In the genomic region with DNA sequence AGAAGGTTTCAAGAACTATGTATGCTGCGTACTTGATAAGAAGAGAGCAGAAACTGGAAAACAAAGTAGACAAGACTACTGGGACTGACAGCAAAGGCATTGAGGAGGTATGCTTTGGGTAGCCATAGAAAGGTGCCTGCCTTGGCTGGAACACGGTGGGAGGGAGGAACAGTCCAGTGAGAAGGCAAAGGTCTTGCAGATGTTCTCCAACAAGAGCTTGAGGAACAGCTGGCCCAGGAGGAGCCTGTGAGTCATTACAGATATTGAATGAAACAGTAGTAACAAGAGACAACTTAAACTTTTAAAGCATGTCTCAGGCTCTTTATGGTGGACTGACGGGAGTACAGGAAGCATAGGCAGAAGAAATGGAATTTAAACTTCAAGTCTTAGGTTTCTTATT, we compare ENCODE assay signal across 22 mouse cellular contexts.
"Had no signal": no experiment of that assay in that cellular context is flagged by ENCODE, and none has a peak within 500 bp of the region (broad histone marks: within the 10 kb centered on the region; RNA-seq: fewer than 3 reads in every experiment).

No protein-coding gene starts in this region.

- H3K27ac ChIP-seq: heart, embryonic 10.5 days; heart, embryonic 13.5 days; heart, embryonic 15.5 days; hindbrain, postnatal 0 days; kidney, embryonic 15.5 days; kidney, postnatal 0 days; limb, embryonic 13.5 days; limb, embryonic 15.5 days; liver, embryonic 12.5 days; liver, embryonic 14.5 days had no signal

- H3K9me3 ChIP-seq: heart, embryonic 10.5 days; heart, embryonic 13.5 days; heart, embryonic 15.5 days; kidney, embryonic 15.5 days; limb, embryonic 13.5 days; limb, embryonic 15.5 days; liver, embryonic 12.5 days had no signal

- H3K9ac ChIP-seq: forebrain, postnatal 0 days; heart, embryonic 13.5 days; heart, embryonic 15.5 days; kidney, embryonic 15.5 days; limb, embryonic 13.5 days; limb, embryonic 15.5 days; liver, embryonic 12.5 days; liver, embryonic 14.5 days had no signal

- DNase-seq: forebrain, postnatal 0 days; gastrocnemius, postnatal 14 days; gastrocnemius, postnatal 36 days; heart, postnatal 14 days; heart, postnatal 36 days; kidney, adult 11 months; kidney, adult 2 months; kidney, postnatal 14 days; kidney, postnatal 36 days; layer of hippocampus, adult 9-11 months; layer of hippocampus, postnatal 36 days had no signal

- ATAC-seq: forebrain, postnatal 0 days; intestine, embryonic 16.5 days; liver, embryonic 12.5 days had no signal

- H3K4me3 ChIP-seq: heart, embryonic 10.5 days; heart, embryonic 13.5 days; heart, embryonic 15.5 days; kidney, embryonic 15.5 days; limb, embryonic 13.5 days; limb, embryonic 15.5 days; liver, embryonic 12.5 days had no signal

- H3K36me3 ChIP-seq: heart, embryonic 10.5 days; heart, embryonic 13.5 days; heart, embryonic 15.5 days; kidney, embryonic 15.5 days; limb, embryonic 13.5 days; limb, embryonic 15.5 days; liver, embryonic 12.5 days had no signal

- H3K4me2 ChIP-seq: heart, embryonic 13.5 days; heart, embryonic 15.5 days; kidney, embryonic 15.5 days; limb, embryonic 13.5 days; limb, embryonic 15.5 days; liver, embryonic 12.5 days had no signal

- H3K27me3 ChIP-seq: heart, embryonic 13.5 days; heart, embryonic 15.5 days; kidney, embryonic 15.5 days; limb, embryonic 13.5 days; limb, embryonic 15.5 days; liver, embryonic 12.5 days had no signal

- H3K4me1 ChIP-seq: heart, embryonic 10.5 days; heart, embryonic 13.5 days; heart, embryonic 15.5 days; limb, embryonic 13.5 days; limb, embryonic 15.5 days; liver, embryonic 12.5 days had no signal
